Mouse (Mus musculus): Measurements from ENCODE around the gene 9130019O22Rik. TPM values are rescaled to one million over a fixed set of nuclear protein-coding genes. Genes with fewer than 3 reads are reported as not detected.

Gene 9130019O22Rik
- polyA plus RNA-seq, 1 experiment from 2014 or later: 5.5 TPM

Other genes with a start within 250 kb of the 9130019O22Rik start
- gene Spn, start 249.3 kb downstream of the 9130019O22Rik start, polyA plus RNA-seq (2015; fragmentation: Nextera tagmentation; extraction: Ambion mirVana): not detected in 2 replicates
- gene Cd2bp2, start 191.1 kb downstream of the 9130019O22Rik start, polyA plus RNA-seq (2015; fragmentation: Nextera tagmentation; extraction: Ambion mirVana): 86.7 and 91.5 TPM in 2 replicates
- 33.6 and 35.1 TPM in 2 replicates for gene Tbc1d10b, start 178.7 kb downstream of the 9130019O22Rik start, polyA plus RNA-seq (2015; fragmentation: Nextera tagmentation; extraction: Ambion mirVana)
- 6.1 and 6.3 TPM in 2 replicates for gene Mylpf, start 178.3 kb downstream of the 9130019O22Rik start, polyA plus RNA-seq (2015; fragmentation: Nextera tagmentation; extraction: Ambion mirVana)
- 70.7 and 71.5 TPM in 2 replicates for gene Zfp553, start 154.1 kb downstream of the 9130019O22Rik start, polyA plus RNA-seq (2015; fragmentation: Nextera tagmentation; extraction: Ambion mirVana)
- 21.8 and 27.8 TPM in 2 replicates for gene Sept1, start 154.0 kb downstream of the 9130019O22Rik start, polyA plus RNA-seq (2015; fragmentation: Nextera tagmentation; extraction: Ambion mirVana)
- gene Zfp771, start 142.9 kb downstream of the 9130019O22Rik start, polyA plus RNA-seq (2015; fragmentation: Nextera tagmentation; extraction: Ambion mirVana): 65.2 and 65.9 TPM in 2 replicates
- 159 and 166 TPM in 2 replicates for gene Dctpp1, start 126.5 kb downstream of the 9130019O22Rik start, polyA plus RNA-seq (2015; fragmentation: Nextera tagmentation; extraction: Ambion mirVana)
- 48.7 and 49.5 TPM in 2 replicates for gene Sephs2, start 113.1 kb downstream of the 9130019O22Rik start, polyA plus RNA-seq (2015; fragmentation: Nextera tagmentation; extraction: Ambion mirVana)
- 0.22 and 0.28 TPM in 2 replicates for gene Itgal, start 90.9 kb downstream of the 9130019O22Rik start, polyA plus RNA-seq (2015; fragmentation: Nextera tagmentation; extraction: Ambion mirVana)
- 12.1 and 12.7 TPM in 2 replicates for gene Zfp768, start 41.6 kb downstream of the 9130019O22Rik start, polyA plus RNA-seq (2015; fragmentation: Nextera tagmentation; extraction: Ambion mirVana)
- 7.6 and 8.9 TPM in 2 replicates for gene Zfp747, start 11.1 kb downstream of the 9130019O22Rik start, polyA plus RNA-seq (2015; fragmentation: Nextera tagmentation; extraction: Ambion mirVana)
- 5.4 and 5.9 TPM in 2 replicates for gene E430018J23Rik, start 6.5 kb upstream of the 9130019O22Rik start, polyA plus RNA-seq (2015; fragmentation: Nextera tagmentation; extraction: Ambion mirVana)
- 4.6 and 6.1 TPM in 2 replicates for gene Zfp764, start 19.7 kb upstream of the 9130019O22Rik start, polyA plus RNA-seq (2015; fragmentation: Nextera tagmentation; extraction: Ambion mirVana)
- gene Zfp688, start 34.9 kb upstream of the 9130019O22Rik start, polyA plus RNA-seq (2015; fragmentation: Nextera tagmentation; extraction: Ambion mirVana): 27.8 and 29.5 TPM in 2 replicates
- 16.2 and 17.1 TPM in 2 replicates for gene Zfp689, start 62.0 kb upstream of the 9130019O22Rik start, polyA plus RNA-seq (2015; fragmentation: Nextera tagmentation; extraction: Ambion mirVana)
- gene Prr14, start 72.4 kb upstream of the 9130019O22Rik start, polyA plus RNA-seq (2015; fragmentation: Nextera tagmentation; extraction: Ambion mirVana): 48.5 and 50.9 TPM in 2 replicates
- 12.7 and 13.2 TPM in 2 replicates for gene Fbrs, start 92.0 kb upstream of the 9130019O22Rik start, polyA plus RNA-seq (2015; fragmentation: Nextera tagmentation; extraction: Ambion mirVana)
- 54.1 and 64.2 TPM in 2 replicates for gene Srcap, start 124.8 kb upstream of the 9130019O22Rik start, polyA plus RNA-seq (2015; fragmentation: Nextera tagmentation; extraction: Ambion mirVana)
- 17.2 and 17.7 TPM in 2 replicates for gene Gm42715, start 132.4 kb upstream of the 9130019O22Rik start, polyA plus RNA-seq (2015; fragmentation: Nextera tagmentation; extraction: Ambion mirVana)
- gene Tmem265, start 174.2 kb upstream of the 9130019O22Rik start, polyA plus RNA-seq (2015; fragmentation: Nextera tagmentation; extraction: Ambion mirVana): 3.7 and 5.3 TPM in 2 replicates
- 59.7 and 62.3 TPM in 2 replicates for gene Phkg2, start 186.2 kb upstream of the 9130019O22Rik start, polyA plus RNA-seq (2015; fragmentation: Nextera tagmentation; extraction: Ambion mirVana)
- 11.8 TPM in 2 replicates for gene Ccdc189, start 201.4 kb upstream of the 9130019O22Rik start, polyA plus RNA-seq (2015; fragmentation: Nextera tagmentation; extraction: Ambion mirVana)
- gene Rnf40, start 201.6 kb upstream of the 9130019O22Rik start, polyA plus RNA-seq (2015; fragmentation: Nextera tagmentation; extraction: Ambion mirVana): 51.1 and 52.4 TPM in 2 replicates
- 18.7 and 18.9 TPM in 2 replicates for gene Zfp629, start 228.6 kb upstream of the 9130019O22Rik start, polyA plus RNA-seq (2015; fragmentation: Nextera tagmentation; extraction: Ambion mirVana)